In genomic region chr10:85464152-85464551, GRCm38 (mm10) we compare ENCODE assay signal across 12 mouse cellular contexts.
DNase-seq lines count a peak whose midpoint lies in the region; ATAC-seq and TF ChIP-seq lines count a peak whose summit lies in the region.
"Had no signal": no experiment of that assay in that cellular context is flagged by ENCODE, and none has a peak within 500 bp of the region (broad histone marks: within the 10 kb centered on the region; RNA-seq: fewer than 3 reads in every experiment).

No protein-coding gene starts in this region.

- no peaks in the 10 kb centered on the region for H3K36me3 ChIP-seq in forebrain, embryonic 13.5 days (ENCODE audit: poor library complexity, severe bottlenecking)
- no peaks in the 10 kb centered on the region for H3K36me3 ChIP-seq in forebrain, embryonic 12.5 days (replicated peaks)
- H3K36me3 ChIP-seq: heart, embryonic 13.5 days; lung, embryonic 15.5 days had no signal

- TF ChIP-seq CTCF in gastrocnemius, adult 2 months (IDR thresholded peaks at IDR 0.05), result peak; percentile 27; the same call in 1 of the 2 replicates

- peaks cover 35% of the 10 kb centered on the region for H3K4me1 ChIP-seq in forebrain, embryonic 13.5 days
- peaks cover 33% of the 10 kb centered on the region for H3K4me1 ChIP-seq in forebrain, embryonic 12.5 days
- H3K4me1 ChIP-seq: heart, embryonic 13.5 days had no signal

- H3K9me3 ChIP-seq in forebrain, embryonic 13.5 days (replicated peaks), result no peaks in the 10 kb centered on the region
- H3K9me3 ChIP-seq in forebrain, embryonic 12.5 days, result no peaks in the 10 kb centered on the region
- H3K9me3 ChIP-seq: heart, embryonic 13.5 days; lung, embryonic 15.5 days had no signal

- 35% methylated on average over 6 of the region's 6 CpGs for WGBS in forebrain, embryonic 13.5 days
- 55% methylated on average over 6 of the region's 6 CpGs for WGBS in forebrain, embryonic 12.5 days

- no peak overlapping the region for H3K4me3 ChIP-seq in forebrain, embryonic 13.5 days
- no peak overlapping the region for H3K4me3 ChIP-seq in forebrain, embryonic 12.5 days (replicated peaks)
- peak overlapping the region; percentile 36; the same call in 1 of the 2 replicates for H3K4me3 ChIP-seq in gastrocnemius, adult 2 months
- H3K4me3 ChIP-seq: heart, embryonic 13.5 days; lung, embryonic 15.5 days had no signal

- intact Hi-C loops in gastrocnemius, adult 2 months (cut with DNase I), result loop anchor here (1.0 kb wide), 1 partner anchor 78 kb away; the partner anchor contains the start of gene Btbd11

- H3K9ac ChIP-seq in forebrain, embryonic 13.5 days, result no peak overlapping the region
- no peak overlapping the region for H3K9ac ChIP-seq in forebrain, embryonic 12.5 days
- H3K9ac ChIP-seq: heart, embryonic 13.5 days; lung, embryonic 15.5 days had no signal

- ATAC-seq in forebrain, embryonic 13.5 days, result peak; percentile 65
- ATAC-seq in forebrain, embryonic 12.5 days (ENCODE audit: low FRiP score), result no peak

- H3K27ac ChIP-seq in forebrain, embryonic 13.5 days, result no peak overlapping the region
- no peak overlapping the region for H3K27ac ChIP-seq in forebrain, embryonic 12.5 days
- H3K27ac ChIP-seq in gastrocnemius, adult 2 months, result peak overlapping the region; percentile 20; the same call in 1 of the 2 replicates
- H3K27ac ChIP-seq: heart, embryonic 13.5 days; lung, embryonic 15.5 days had no signal

- H3K27me3 ChIP-seq in forebrain, embryonic 13.5 days, result 0 out of 2 replicates have a peak, but pooled peaks cover 2% of the 10 kb centered on the region
- H3K27me3 ChIP-seq in forebrain, embryonic 12.5 days, result no peaks in the 10 kb centered on the region
- H3K27me3 ChIP-seq: lung, embryonic 15.5 days had no signal

- no peak overlapping the region for H3K4me2 ChIP-seq in forebrain, embryonic 13.5 days
- H3K4me2 ChIP-seq in forebrain, embryonic 12.5 days, result no peak overlapping the region
- H3K4me2 ChIP-seq: heart, embryonic 13.5 days; lung, embryonic 15.5 days had no signal

- DNase-seq in lung, postnatal 14 days, result peak; percentile 9
- DNase-seq in lung, postnatal 25 days (ENCODE audit: low spot score), result no peak
- peak; percentile 78 for DNase-seq in gastrocnemius, adult 2 months
- DNase-seq in lung, postnatal 36 days, result peak; percentile 5
- DNase-seq in spleen, postnatal 14 days (ENCODE audit: low spot score in 2 of 2), result no peak
- DNase-seq in spleen, postnatal 4 days (ENCODE audit: low spot score in 2 of 2), result no peak
- DNase-seq: cerebellum, adult 9-11 months; thymus, adult 18-20 months had no signal

Comparison
In these comparisons a context has a peak if more than half of its experiments do, and no peak if none do; other contexts are left out.
1. DNase-seq: peak in lung, postnatal 14 days (single experiment), gastrocnemius, adult 2 months (single experiment) and lung, postnatal 36 days (single experiment); none in lung, postnatal 25 days (single experiment), spleen, postnatal 14 days (0 of 2) and spleen, postnatal 4 days (0 of 2).